ENCODE assay signal across 12 mouse cellular contexts in the genomic region with DNA sequence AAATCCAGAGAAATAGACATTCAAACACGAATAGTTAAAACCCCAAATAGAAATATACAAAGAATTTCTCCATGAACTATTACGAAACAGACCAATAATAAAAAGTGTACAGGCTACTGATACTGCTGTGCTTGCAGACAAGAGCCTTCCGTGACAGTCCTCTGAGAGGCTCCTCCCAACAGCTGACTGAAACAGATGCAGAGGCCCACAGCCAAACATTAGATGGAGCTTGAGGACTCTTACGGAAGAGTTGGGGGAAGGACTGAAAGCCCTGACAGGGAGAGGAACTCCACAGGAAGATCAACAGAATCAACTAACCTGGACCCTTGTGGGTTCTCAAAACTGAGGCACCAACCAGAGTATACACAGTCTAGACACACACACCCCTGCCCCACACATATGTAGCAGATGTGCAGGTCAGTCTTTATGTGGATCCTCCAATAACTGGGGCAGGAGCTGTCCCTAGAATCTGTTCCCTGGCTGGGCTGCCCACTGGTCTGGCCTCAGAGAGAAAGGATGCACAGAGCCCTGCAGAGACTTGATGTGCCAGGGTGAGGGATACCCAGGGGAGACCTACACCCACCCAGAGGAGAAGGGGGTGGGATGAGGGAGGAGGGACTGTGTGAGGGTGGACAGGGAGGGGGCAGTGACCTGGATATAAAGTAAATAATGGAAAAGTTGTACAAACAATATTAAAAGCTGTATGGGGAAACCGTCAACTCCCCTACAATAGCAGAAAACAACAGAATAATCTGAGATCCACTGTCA. TPM values are rescaled to one million over a fixed set of nuclear protein-coding genes. Genes with fewer than 3 reads are reported as not detected.
DNase-seq lines count a peak whose midpoint lies in the region; ATAC-seq and TF ChIP-seq lines count a peak whose summit lies in the region.
"Had no signal": no experiment of that assay in that cellular context is flagged by ENCODE, and none has a peak within 500 bp of the region (broad histone marks: within the 10 kb centered on the region; RNA-seq: fewer than 3 reads in every experiment).

No protein-coding gene starts in this region.

- no peak overlapping the region for H3K4me2 ChIP-seq in kidney, embryonic 14.5 days (replicated peaks; ENCODE audit: low read depth, low read length)
- H3K4me2 ChIP-seq in midbrain, postnatal 0 days (ENCODE audit: low read depth, low read length, poor library complexity, severe bottlenecking), result no peak overlapping the region
- H3K4me2 ChIP-seq in midbrain, embryonic 13.5 days (replicated peaks), result no peak overlapping the region
- H3K4me2 ChIP-seq: neural tube, embryonic 12.5 days had no signal

- peak; percentile 55; the same call in 1 of the 2 replicates for ATAC-seq in kidney, embryonic 14.5 days (ENCODE audit: low FRiP score, low TSS enrichment)
- no peak for ATAC-seq in midbrain, postnatal 0 days (ENCODE audit: low FRiP score)
- no peak for ATAC-seq in midbrain, embryonic 13.5 days
- ATAC-seq in megakaryocyte, adult 5-6 weeks (ENCODE audit: poor library complexity, severe bottlenecking), result no peak

- 87% methylated on average over 5 of the region's 5 CpGs for WGBS in kidney, embryonic 14.5 days
- 91% methylated on average over 5 of the region's 5 CpGs for WGBS in midbrain, postnatal 0 days
- 87% methylated on average over 5 of the region's 5 CpGs for WGBS in midbrain, embryonic 13.5 days

- no peak overlapping the region for H3K27ac ChIP-seq in kidney, embryonic 14.5 days (ENCODE audit: low read depth, low read length)
- no peak overlapping the region for H3K27ac ChIP-seq in midbrain, postnatal 0 days (ENCODE audit: low read depth, low read length)
- H3K27ac ChIP-seq in midbrain, embryonic 13.5 days, result no peak overlapping the region
- H3K27ac ChIP-seq: layer of hippocampus, adult 2 months; neural tube, embryonic 12.5 days had no signal

- no peak overlapping the region for H3K9ac ChIP-seq in kidney, embryonic 14.5 days (ENCODE audit: low read depth, low read length)
- no peak overlapping the region for H3K9ac ChIP-seq in midbrain, postnatal 0 days (replicated peaks; ENCODE audit: low read length, poor library complexity, severe bottlenecking)
- no peak overlapping the region for H3K9ac ChIP-seq in midbrain, embryonic 13.5 days (replicated peaks)
- H3K9ac ChIP-seq: neural tube, embryonic 12.5 days had no signal

- H3K4me3 ChIP-seq in kidney, embryonic 14.5 days (ENCODE audit: low read length), result no peak overlapping the region
- H3K4me3 ChIP-seq in midbrain, postnatal 0 days (ENCODE audit: low read depth, low read length), result no peak overlapping the region
- no peak overlapping the region for H3K4me3 ChIP-seq in midbrain, embryonic 13.5 days (replicated peaks)
- H3K4me3 ChIP-seq: layer of hippocampus, adult 2 months; neural tube, embryonic 12.5 days had no signal

- intact Hi-C loops in heart, postnatal 14 days (cut with DNase I), result no loop called here

- H3K4me1 ChIP-seq in kidney, embryonic 14.5 days (ENCODE audit: control insufficient read depth, insufficient read depth, low read length), result no peaks in the 10 kb centered on the region
- H3K4me1 ChIP-seq in midbrain, postnatal 0 days (ENCODE audit: insufficient read depth, low read length), result no peaks in the 10 kb centered on the region
- no peaks in the 10 kb centered on the region for H3K4me1 ChIP-seq in midbrain, embryonic 13.5 days (replicated peaks)
- H3K4me1 ChIP-seq: neural tube, embryonic 12.5 days had no signal

- H3K36me3 ChIP-seq in kidney, embryonic 14.5 days (ENCODE audit: control insufficient read depth, insufficient read depth, low read length), result peaks cover 8% of the 10 kb centered on the region; the same call in 1 of the 2 replicates
- H3K36me3 ChIP-seq in midbrain, postnatal 0 days (ENCODE audit: insufficient read depth, low read length), result no peaks in the 10 kb centered on the region
- no peaks in the 10 kb centered on the region for H3K36me3 ChIP-seq in midbrain, embryonic 13.5 days

- H3K9me3 ChIP-seq in kidney, embryonic 14.5 days (ENCODE audit: control insufficient read depth, low read length), result no peaks in the 10 kb centered on the region
- H3K9me3 ChIP-seq in midbrain, postnatal 0 days (ENCODE audit: low read length), result no peaks in the 10 kb centered on the region
- H3K9me3 ChIP-seq in midbrain, embryonic 13.5 days, result no peaks in the 10 kb centered on the region
- H3K9me3 ChIP-seq: neural tube, embryonic 12.5 days had no signal

- no peak for DNase-seq in kidney, adult 9 months
- peak; percentile 6 for DNase-seq in midbrain, postnatal 0 days (ENCODE audit: low spot score)
- peak; percentile 25 to 43 for DNase-seq in heart, postnatal 14 days
- no peak for DNase-seq in frontal cortex, postnatal 14 days (ENCODE audit: low spot score in 2 of 2)
- DNase-seq: right cerebral cortex, postnatal 14 days had no signal

- TF ChIP-seq CTCF in midbrain, postnatal 0 days (IDR thresholded peaks at IDR 0.05), result no peak

- H3K27me3 ChIP-seq in kidney, embryonic 14.5 days (ENCODE audit: control insufficient read depth, insufficient read depth, low read length), result no peaks in the 10 kb centered on the region
- H3K27me3 ChIP-seq in midbrain, postnatal 0 days (ENCODE audit: insufficient read depth, low read length), result no peaks in the 10 kb centered on the region
- H3K27me3 ChIP-seq in midbrain, embryonic 13.5 days, result no peaks in the 10 kb centered on the region
- H3K27me3 ChIP-seq: neural tube, embryonic 12.5 days had no signal

RNA-seq across cellular contexts. Expression of a gene that starts 46.9 kb away (rescaled TPM):
- polyA plus RNA-seq in kidney, embryonic 14.5 days (2014; fragmentation: Nextera tagmentation; extraction: Ambion mirVana), result not detected in 2 replicates
- total RNA-seq in midbrain, postnatal 0 days (2014; rRNA removed), result 0.22 and 1.2 TPM in 2 replicates
- polyA plus RNA-seq in midbrain, postnatal 0 days (2015; fragmentation: Nextera tagmentation; extraction: Ambion mirVana), result 0.05 and 0.06 TPM in 2 replicates
- 0.04 and 0.13 TPM in 2 replicates for polyA plus RNA-seq in midbrain, embryonic 13.5 days (2015; fragmentation: Nextera tagmentation; extraction: Ambion mirVana)
- under 1 TPM; 0.10 to 0.32 TPM for total RNA-seq in heart, postnatal 14 days (2021)
- total RNA-seq in megakaryocyte, adult 5-6 weeks (2015), result 0.09 TPM in 1 of 2 replicates, not detected in the other
- total RNA-seq in megakaryocyte, adult 5-6 weeks (2017), result not detected in 2 replicates
- total RNA-seq: common myeloid progenitor, adult 5-6 weeks; granulocyte monocyte progenitor cell, adult 5-6 weeks had no signal
- polyA plus RNA-seq: neural tube, embryonic 12.5 days had no signal

Comparison
In these comparisons a context has a peak if more than half of its experiments do, and no peak if none do; other contexts are left out.
1. DNase-seq: peak in midbrain, postnatal 0 days (single experiment) and heart, postnatal 14 days (2 of 2); none in kidney, adult 9 months (single experiment) and frontal cortex, postnatal 14 days (0 of 2).